Mouse (Mus musculus) E14TG2a.4 (cell line): Measurements from ENCODE around the gene Ankrd13a.

ENCODE experiments used
- CTCF ChIP-seq: conservative IDR thresholded peaks from 2 replicates; pipeline ENCODE4 v1.5.1; 2014; ENCODE audit warnings: low read length
- NANOG ChIP-seq: IDR thresholded peaks from 2 replicates; pipeline ENCODE4 v1.6.1; 2014; ENCODE audit warnings: borderline replicate concordance, low read length, mixed read lengths
- POU5F1 ChIP-seq: IDR thresholded peaks from 2 replicates; pipeline ENCODE4 v1.6.1; 2014; ENCODE audit warnings: low read length, borderline replicate concordance

- TF ChIP-seq CTCF: no peak
- no peak for TF ChIP-seq NANOG
- no peak for TF ChIP-seq POU5F1
Measured at GRCm38 (mm10) chr5:114759536-114760090, 14.9 kb upstream of the Ankrd13a start.
